Mouse (Mus musculus) gastrocnemius, postnatal 10 days (tissue): ENCODE measurements at regions not wholly inside any gene's neighbourhood (a gene's known extent, or its start where the extent isn't known, plus 50 kb on each side); places are given as distances from the start of the nearest gene placed in this dataset.

ENCODE experiments used
- DNase-seq: peaks from one replicate; pipeline ENCODE4 v3.0.0; 2021; ENCODE audit warnings: mixed read lengths

GRCm38 (mm10) chr15:31854764-31855163 lies 253.1 kb downstream of the Fam173b start:
- DNase-seq, result no peak

GRCm38 (mm10) chr15:31855188-31855587 lies 253.5 kb downstream of the Fam173b start:
- DNase-seq, result no peak

- DNase-seq, result no peak
Measured at GRCm38 (mm10) chr15:31869100-31869499, 267.4 kb downstream of the Fam173b start.

- no peak for DNase-seq
Measured at GRCm38 (mm10) chr15:31869673-31870417, 268.2 kb downstream of the Fam173b start.

GRCm38 (mm10) chr15:31875436-31875835 lies 273.8 kb downstream of the Fam173b start:
- no peak for DNase-seq

GRCm38 (mm10) chr15:31880479-31880878 lies 278.8 kb downstream of the Fam173b start:
- no peak for DNase-seq

- no peak for DNase-seq
Measured at GRCm38 (mm10) chr15:31882331-31882730, 280.7 kb downstream of the Fam173b start.

- no peak for DNase-seq
Measured at GRCm38 (mm10) chr15:31883516-31883915, 281.9 kb downstream of the Fam173b start.

- DNase-seq, result no peak
Measured at GRCm38 (mm10) chr15:31898904-31899650, 278.0 kb upstream of the Tas2r119 start.

GRCm38 (mm10) chr15:31900325-31900724 lies 276.8 kb upstream of the Tas2r119 start:
- DNase-seq, result no peak

GRCm38 (mm10) chr15:31908432-31908831 lies 268.7 kb upstream of the Tas2r119 start:
- DNase-seq, result no peak

- DNase-seq, result no peak
Measured at GRCm38 (mm10) chr15:31911978-31912377, 265.1 kb upstream of the Tas2r119 start.

- DNase-seq, result no peak
Measured at GRCm38 (mm10) chr15:31921485-31921884, 255.6 kb upstream of the Tas2r119 start.

GRCm38 (mm10) chr15:31960301-31960700 lies 216.8 kb upstream of the Tas2r119 start:
- DNase-seq, result no peak

GRCm38 (mm10) chr15:31961963-31962362 lies 215.1 kb upstream of the Tas2r119 start:
- peak; percentile 13 for DNase-seq

- DNase-seq, result no peak
Measured at GRCm38 (mm10) chr15:31964911-31965310, 212.2 kb upstream of the Tas2r119 start.

- no peak for DNase-seq
Measured at GRCm38 (mm10) chr15:31965542-31965941, 211.5 kb upstream of the Tas2r119 start.

GRCm38 (mm10) chr15:31972891-31973290 lies 204.2 kb upstream of the Tas2r119 start:
- DNase-seq, result no peak

- no peak for DNase-seq
Measured at GRCm38 (mm10) chr15:31973889-31974288, 203.2 kb upstream of the Tas2r119 start.

GRCm38 (mm10) chr15:31976461-31976860 lies 200.6 kb upstream of the Tas2r119 start:
- no peak for DNase-seq

- no peak for DNase-seq
Measured at GRCm38 (mm10) chr15:31977563-31977962, 199.5 kb upstream of the Tas2r119 start.

GRCm38 (mm10) chr15:31979961-31980360 lies 197.1 kb upstream of the Tas2r119 start:
- no peak for DNase-seq

- DNase-seq, result no peak
Measured at GRCm38 (mm10) chr15:31980791-31981190, 196.3 kb upstream of the Tas2r119 start.

GRCm38 (mm10) chr15:31987291-31987690 lies 189.8 kb upstream of the Tas2r119 start:
- DNase-seq, result no peak
